Mouse (Mus musculus): ENCODE results near the gene Lyrm2. TPM values are rescaled to one million over a fixed set of nuclear protein-coding genes. Genes with fewer than 3 reads are reported as not detected.

Lyrm2 gene
- total RNA-seq, 4 experiments from 2014 or later = 15.1 to 23.3 (median 19.8) TPM

Other genes starting within 250 kb of the Lyrm2 start
- not detected for gene Gja10, start 197.5 kb upstream of the Lyrm2 start, total RNA-seq (2022)
- gene Casp8ap2, start 184.8 kb upstream of the Lyrm2 start, total RNA-seq (2022) = 1 to 10 TPM; 3.5 to 8.2 (median 5.6) TPM
- 10 to 100 TPM in 1 of 4 experiments, 1 to 10 TPM in 3; 5.6 to 12.0 (median 6.3) TPM for gene Mdn1, start 143.1 kb upstream of the Lyrm2 start, total RNA-seq (2022)
- 1 to 10 TPM; 3.8 to 5.9 (median 4.8) TPM for gene Ankrd6, start 150.6 kb downstream of the Lyrm2 start, total RNA-seq (2022)
- gene Rragd, start 182.8 kb downstream of the Lyrm2 start, total RNA-seq (2022) = 100 to 1,000 TPM; 200 to 232 (median 207) TPM
- gene Ube2j1, start 231.2 kb downstream of the Lyrm2 start, total RNA-seq (2022) = 10 to 100 TPM; 43.6 to 53.6 (median 49.1) TPM